Mouse (Mus musculus) stomach, postnatal 0 days (tissue): ENCODE results near the gene Ethe1. TPM values are rescaled to one million over a fixed set of nuclear protein-coding genes. Genes with fewer than 3 reads are reported as not detected.
A peak's percentile ranks its signal among the peaks of the same experiment; 100 is the strongest.

Experiments used
- ATAC-seq: fragments of 200-750 bp; cut with Nextera tagmentation; 2 replicates; pipeline ENCODE4 v1.8.0; 2017; ENCODE audit not compliant: low FRiP score, low TSS enrichment
- DNase-seq: peaks from one replicate; pipeline ENCODE4 v3.0.0-alpha.2; 2016; ENCODE audit warnings: low spot score
- H3K27ac ChIP-seq: fragments of 300-500 bp; sonication (generic); replicated peaks from 2 replicates; pipeline ENCODE4 v1.5.1; 2014; ENCODE audit warnings: mild to moderate bottlenecking, control low read depth
- H3K27me3 ChIP-seq: fragments of 300-500 bp; sonication (generic); 2 replicates; pipeline ENCODE4 v1.6.1; 2014; ENCODE audit warnings: low read length; ENCODE audit not compliant: control insufficient read depth, insufficient read depth
- H3K36me3 ChIP-seq: fragments of 300-500 bp; sonication (generic); 2 replicates; pipeline ENCODE4 v1.6.1; 2014; ENCODE audit warnings: low read length, mixed read lengths; ENCODE audit not compliant: control insufficient read depth, insufficient read depth
- H3K4me1 ChIP-seq: fragments of 300-500 bp; sonication (generic); replicated peaks from 2 replicates; pipeline ENCODE4 v1.6.1; 2014; ENCODE audit warnings: antibody characterized with exemption; ENCODE audit not compliant: control insufficient read depth, insufficient read depth
- H3K4me2 ChIP-seq: fragments of 300-500 bp; sonication (generic); replicated peaks from 2 replicates; pipeline ENCODE4 v1.6.1; 2014; ENCODE audit warnings: low read depth, mild to moderate bottlenecking, control low read depth, moderate library complexity
- H3K4me3 ChIP-seq: fragments of 300-500 bp; sonication (generic); 2 replicates; pipeline ENCODE4 v1.5.1; 2014; ENCODE audit warnings: low read depth, low read length, control low read depth
- H3K9ac ChIP-seq: fragments of 300-500 bp; sonication (generic); 2 replicates; pipeline ENCODE4 v1.6.1; 2014; ENCODE audit warnings: mild to moderate bottlenecking, low read length, control low read depth, mixed read lengths
- H3K9me3 ChIP-seq: fragments of 300-500 bp; sonication (generic); 2 replicates; pipeline ENCODE4 v1.6.1; 2016; ENCODE audit warnings: low read length; ENCODE audit not compliant: control insufficient read depth
- CTCF ChIP-seq: IDR thresholded peaks from 2 replicates; pipeline ENCODE4 v1.5.1; 2016; ENCODE audit warnings: antibody characterized with exemption, low read depth, mild to moderate bottlenecking, moderate library complexity
- EP300 ChIP-seq: optimal IDR thresholded peaks from 2 replicates; pipeline ENCODE3; 2016; ENCODE audit warnings: antibody characterized with exemption
- WGBS: fragments of 180-500 bp; shearing (Covaris S2); extraction: QIAGEN DNeasy Blood & Tissue Kit; methylation state at CpG from one replicate; pipeline ENCODE4 v1.1.7; 2014; 5-methylcytosine and 5-hydroxymethylcytosine counted together
- polyA plus RNA-seq: library from polyadenylated mRNA; unstranded; fragments of >200 nt; fragmentation: Nextera tagmentation; extraction: Ambion mirVana; gene quantifications from 2 replicates; pipeline ENCODE4 v1.2.1, GENCODE M21; 2015

Ethe1 gene
- polyA plus RNA-seq, 1 experiment from 2014 or later: 120 TPM

DNA sequence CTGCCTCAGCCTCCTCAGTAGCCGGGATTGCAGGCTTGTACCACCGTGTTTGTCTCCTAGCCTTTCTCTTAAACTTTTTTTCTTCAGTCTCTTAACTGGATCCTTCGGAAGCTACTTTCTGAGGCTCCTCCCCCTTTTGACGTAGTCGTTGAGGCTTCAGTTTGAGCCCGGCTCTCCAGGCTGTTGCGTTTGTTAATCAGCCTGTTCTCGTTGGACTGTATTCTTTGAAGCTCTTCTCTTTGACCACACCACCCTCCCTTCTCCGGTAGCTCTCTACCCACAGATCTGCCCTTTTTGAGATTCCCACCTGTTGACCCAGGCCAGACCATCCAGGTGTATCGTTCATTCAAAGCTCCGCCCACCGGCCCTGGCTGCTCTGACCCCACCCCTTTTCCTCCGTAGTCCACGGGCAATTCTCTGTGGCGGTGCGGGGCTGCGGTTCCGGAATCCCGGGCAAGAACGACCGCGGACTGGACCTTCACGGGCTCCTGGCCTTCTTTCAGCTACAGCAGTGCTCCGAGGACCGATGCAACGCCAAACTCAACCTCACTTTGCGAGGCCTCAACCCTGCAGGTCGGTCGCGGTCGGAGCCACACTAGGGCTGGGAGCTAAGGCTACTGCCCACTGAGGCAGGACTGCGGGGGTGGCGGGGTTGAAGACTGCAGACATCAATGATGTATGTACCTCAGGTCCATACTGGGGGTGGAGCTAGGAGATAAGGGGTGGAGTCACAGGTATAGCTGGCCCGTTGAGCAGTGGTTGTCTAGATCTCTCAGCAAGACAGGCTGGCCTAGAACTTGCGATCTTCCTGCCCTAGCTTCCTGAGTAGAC is 50.9 kb downstream of the Ethe1 start:
- Histone ChIP-seq H3K4me3 (peak overlapping the region; percentile 49), H3K9me3 (no peaks in the 10 kb centered on the region), H3K27me3 (no peaks in the 10 kb centered on the region), H3K4me2 (peak overlapping the region; percentile 86), H3K36me3 (no peaks in the 10 kb centered on the region), H3K27ac (peak overlapping the region; percentile 18; the same call in 1 of the 2 replicates), H3K9ac (peak overlapping the region; percentile 54), H3K4me1 (peaks cover 3% of the 10 kb centered on the region; the same call in 1 of the 2 replicates)
- peak; percentile 47 for ATAC-seq
- DNase-seq: peak; percentile 50
- no peak for TF ChIP-seq EP300
- no peak for TF ChIP-seq CTCF
- 2% methylated on average over 34 of the region's 35 CpGs for WGBS

DNA sequence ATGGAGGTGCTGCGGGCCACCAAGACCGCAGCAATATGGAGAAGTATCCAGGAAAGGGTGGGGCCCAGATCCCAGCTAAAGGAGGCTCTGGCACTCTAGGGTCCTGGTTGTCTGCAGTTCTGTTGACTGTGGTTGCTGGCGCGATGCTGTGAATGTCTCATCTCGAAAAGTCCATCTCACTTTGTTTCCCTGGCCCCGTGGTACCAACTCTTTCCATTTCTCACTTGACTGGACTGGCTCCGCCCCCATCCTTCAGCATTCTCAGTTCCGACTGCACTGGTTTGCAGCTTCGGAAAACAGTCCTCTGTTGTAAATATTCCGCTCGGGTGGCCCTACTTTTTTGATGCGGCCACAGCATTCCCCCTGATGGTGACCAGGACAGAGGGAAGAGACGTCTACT is 53.1 kb downstream of the Ethe1 start:
- Histone ChIP-seq H3K4me3 (no peak overlapping the region), H3K36me3 (no peaks in the 10 kb centered on the region), H3K9ac (no peak overlapping the region), H3K9me3 (no peaks in the 10 kb centered on the region), H3K27ac (no peak overlapping the region), H3K27me3 (no peaks in the 10 kb centered on the region), H3K4me2 (no peak overlapping the region), H3K4me1 (peaks cover 3% of the 10 kb centered on the region; the same call in 1 of the 2 replicates)
- DNase-seq (no peak), ATAC-seq (no peak)
- WGBS: 67% methylated on average over 13 of the region's 13 CpGs
- TF ChIP-seq EP300 (no peak), CTCF (no peak)

DNA sequence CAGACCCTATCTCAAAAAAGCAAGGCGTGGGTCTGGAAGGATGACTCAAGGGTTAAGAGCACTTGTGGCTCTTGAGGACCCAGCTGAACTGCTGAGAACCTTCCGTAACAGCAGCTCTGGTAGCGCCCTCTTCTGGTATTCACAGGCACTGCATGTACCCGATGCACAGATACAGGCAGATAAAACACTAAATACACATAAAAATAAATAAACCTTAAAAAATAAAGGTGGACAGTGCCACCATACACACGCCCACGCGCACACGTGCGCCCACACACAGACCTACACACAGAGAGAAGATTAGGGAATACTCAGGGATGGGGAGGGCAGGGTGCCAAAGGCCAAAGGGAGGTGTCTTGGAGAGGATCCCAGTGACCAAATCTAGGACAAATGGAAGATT is 55.1 kb downstream of the Ethe1 start:
- H3K27me3 ChIP-seq: no peaks in the 10 kb centered on the region
- H3K4me3 ChIP-seq: no peak overlapping the region
- peak; percentile 85 for TF ChIP-seq CTCF
- no peak for TF ChIP-seq EP300
- WGBS: 9% methylated on average over 9 of the region's 9 CpGs
- H3K27ac ChIP-seq: no peak overlapping the region
- no peaks in the 10 kb centered on the region for H3K9me3 ChIP-seq
- ATAC-seq: no peak
- peak; percentile 57 for DNase-seq
- H3K9ac ChIP-seq: no peak overlapping the region
- H3K4me2 ChIP-seq: no peak overlapping the region
- peaks cover 3% of the 10 kb centered on the region; the same call in 1 of the 2 replicates for H3K4me1 ChIP-seq
- H3K36me3 ChIP-seq: no peaks in the 10 kb centered on the region

DNA sequence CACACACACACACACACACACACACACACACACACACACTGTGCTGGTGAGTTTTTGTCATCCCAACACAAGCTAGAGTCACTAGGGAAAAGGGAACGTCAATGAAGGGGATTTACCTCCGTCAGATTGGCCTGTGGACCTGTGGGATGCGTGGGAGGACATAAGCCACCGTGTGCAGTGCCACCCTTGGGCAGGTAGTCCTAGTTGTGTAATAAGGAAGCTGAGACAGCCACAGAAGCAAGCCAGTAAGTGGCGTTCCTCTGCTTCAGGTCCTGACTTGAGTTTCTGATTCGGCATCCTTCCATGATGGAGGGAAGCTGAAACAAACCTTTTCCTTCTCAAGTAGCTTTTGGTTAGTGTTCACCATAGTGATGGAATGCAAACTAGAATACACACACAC is 57.1 kb downstream of the Ethe1 start:
- Histone ChIP-seq H3K27me3 (no peaks in the 10 kb centered on the region), H3K4me2 (no peak overlapping the region), H3K36me3 (no peaks in the 10 kb centered on the region), H3K4me1 (no peaks in the 10 kb centered on the region), H3K9ac (no peak overlapping the region), H3K4me3 (no peak overlapping the region), H3K27ac (no peak overlapping the region), H3K9me3 (no peaks in the 10 kb centered on the region)
- 72% methylated on average over 6 of the region's 6 CpGs for WGBS
- DNase-seq (no peak), ATAC-seq (no peak)
- TF ChIP-seq CTCF (no peak), EP300 (no peak)

DNA sequence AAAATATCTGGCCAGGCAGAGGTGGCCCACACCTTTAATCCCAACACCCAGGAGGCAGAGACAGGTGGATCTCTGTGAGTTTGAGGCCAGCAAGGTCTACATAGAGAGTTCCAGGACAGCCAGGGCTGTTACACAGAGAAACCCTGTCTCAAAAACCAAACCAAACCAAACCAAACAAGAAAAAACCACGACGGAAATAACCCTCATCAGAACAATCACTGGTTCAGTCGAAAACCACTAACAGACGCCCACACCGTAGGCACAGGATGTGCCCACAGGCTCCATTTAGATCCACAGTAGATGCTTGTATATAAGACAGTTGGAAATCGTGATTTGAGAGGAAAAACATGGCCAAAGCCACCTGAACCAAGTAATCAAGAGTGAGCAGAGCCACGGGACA is 57.7 kb downstream of the Ethe1 start:
- Histone ChIP-seq H3K4me1 (no peaks in the 10 kb centered on the region), H3K9ac (no peak overlapping the region), H3K27ac (no peak overlapping the region), H3K27me3 (no peaks in the 10 kb centered on the region), H3K4me2 (no peak overlapping the region), H3K36me3 (no peaks in the 10 kb centered on the region), H3K9me3 (no peaks in the 10 kb centered on the region), H3K4me3 (no peak overlapping the region)
- TF ChIP-seq EP300 (no peak), CTCF (no peak)
- WGBS: 67% methylated on average over 7 of the region's 7 CpGs
- ATAC-seq (no peak), DNase-seq (no peak)

DNA sequence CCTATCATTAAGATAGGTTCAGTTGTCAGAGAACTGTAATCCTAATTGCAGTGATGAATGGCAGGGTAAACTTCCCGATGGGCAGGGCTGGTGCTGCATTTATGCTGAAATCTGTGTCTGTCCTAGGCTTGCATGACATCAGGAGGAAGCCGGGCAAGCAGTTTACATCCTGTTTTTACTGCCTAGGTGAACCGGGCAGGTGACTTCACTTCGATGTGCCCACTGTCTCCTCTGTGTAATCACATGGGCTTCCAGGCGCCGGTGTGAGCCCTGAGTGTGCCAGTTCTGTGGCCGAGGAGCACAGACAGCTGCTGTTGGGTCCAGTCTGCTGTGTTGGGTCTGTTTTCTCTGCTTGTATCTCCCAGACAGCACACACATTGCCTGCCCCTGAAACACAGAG is 59.1 kb downstream of the Ethe1 start:
- Histone ChIP-seq H3K9ac (no peak overlapping the region), H3K36me3 (no peaks in the 10 kb centered on the region), H3K4me1 (no peaks in the 10 kb centered on the region), H3K27me3 (no peaks in the 10 kb centered on the region), H3K9me3 (no peaks in the 10 kb centered on the region), H3K27ac (peak overlapping the region; percentile 40; the same call in 1 of the 2 replicates), H3K4me3 (no peak overlapping the region), H3K4me2 (no peak overlapping the region)
- TF ChIP-seq EP300 (no peak), CTCF (no peak)
- 51% methylated on average over 7 of the region's 7 CpGs for WGBS
- ATAC-seq (no peak), DNase-seq (no peak)
